In genomic region chr12:95132804-95133203, GRCm38 (mm10) we compare ENCODE assay signal across 28 mouse cellular contexts.
A peak's percentile ranks its signal among the peaks of the same experiment; 100 is the strongest.
DNase-seq lines count a peak whose midpoint lies in the region; ATAC-seq and TF ChIP-seq lines count a peak whose summit lies in the region.
"Had no signal": no experiment of that assay in that cellular context is flagged by ENCODE, and none has a peak within 500 bp of the region (broad histone marks: within the 10 kb centered on the region; RNA-seq: fewer than 3 reads in every experiment).

No protein-coding gene starts in this region.

- 39% methylated on average over 1 of the region's 1 CpGs for WGBS in kidney, embryonic 16.5 days
- 61% methylated on average over 1 of the region's 1 CpGs for WGBS in lung, postnatal 0 days

- H3K36me3 ChIP-seq in kidney, embryonic 16.5 days (ENCODE audit: insufficient read depth, low read length), result no peaks in the 10 kb centered on the region
- no peaks in the 10 kb centered on the region for H3K36me3 ChIP-seq in lung, postnatal 0 days (ENCODE audit: insufficient read depth, low read length)
- H3K36me3 ChIP-seq: embryonic facial prominence, embryonic 13.5 days; forebrain, embryonic 15.5 days; G1E; hindbrain, embryonic 12.5 days had no signal

- H3K9ac ChIP-seq in kidney, embryonic 16.5 days (replicated peaks; ENCODE audit: low read length), result no peak overlapping the region
- no peak overlapping the region for H3K9ac ChIP-seq in lung, postnatal 0 days (replicated peaks; ENCODE audit: low read depth)
- H3K9ac ChIP-seq: embryonic facial prominence, embryonic 13.5 days; forebrain, embryonic 15.5 days; hindbrain, embryonic 12.5 days; liver, postnatal 0 days had no signal

- TF ChIP-seq CTCF in lung, postnatal 0 days (IDR thresholded peaks at IDR 0.05), result no peak
- no peak for TF ChIP-seq CTCF in brain, embryonic 14.5 days (IDR thresholded peaks at IDR 0.05; ENCODE audit: borderline replicate concordance, extremely low read depth, insufficient read depth, insufficient read length)

- no peaks in the 10 kb centered on the region for H3K27me3 ChIP-seq in kidney, embryonic 16.5 days (ENCODE audit: insufficient read depth, low read length)
- H3K27me3 ChIP-seq in lung, postnatal 0 days (replicated peaks; ENCODE audit: insufficient read depth, low read length), result no peaks in the 10 kb centered on the region
- H3K27me3 ChIP-seq: CH12.LX; embryonic facial prominence, embryonic 13.5 days; forebrain, embryonic 15.5 days; hindbrain, embryonic 12.5 days; megakaryocyte, embryonic 14.5 days; Patski had no signal

- no peak for TF ChIP-seq EP300 in lung, postnatal 0 days (IDR thresholded peaks at IDR 0.05)

- no peak for TF ChIP-seq POLR2A in brain, embryonic 14.5 days (IDR thresholded peaks at IDR 0.05; ENCODE audit: borderline replicate concordance, extremely low read depth, insufficient read depth, insufficient read length, poor library complexity, severe bottlenecking)

- no peak overlapping the region for H3K4me3 ChIP-seq in kidney, embryonic 16.5 days (ENCODE audit: low read length)
- no peak overlapping the region for H3K4me3 ChIP-seq in lung, postnatal 0 days (ENCODE audit: low read depth, low read length)
- H3K4me3 ChIP-seq: embryonic facial prominence, embryonic 13.5 days; erythroblast, embryonic 14.5 days; forebrain, embryonic 15.5 days; hindbrain, embryonic 12.5 days; megakaryocyte, embryonic 14.5 days; myocyte had no signal

- no peak for DNase-seq in kidney, adult 9 months
- peak; percentile 6 for DNase-seq in lung, postnatal 0 days (ENCODE audit: low spot score)
- no peak for DNase-seq in lung, postnatal 36 days
- peak; percentile 52 for DNase-seq in brain, embryonic 14.5 days (ENCODE audit: low read depth)
- DNase-seq in mesoderm, embryonic 11.5 days (ENCODE audit: low read depth, low spot score), result peak; percentile 15
- no peak for DNase-seq in gastrocnemius, postnatal 10 days
- DNase-seq: adrenal gland, postnatal 36 days; B cell, adult 2 months; cerebellum, adult 11-12 months; cerebellum, postnatal 36 days; embryo, embryonic 11 days; left cerebral cortex, postnatal 4 days; liver, postnatal 0 days; lung, postnatal 14 days; midbrain, embryonic 14.5 days; thymus, postnatal 25 days had no signal

- no peak overlapping the region for H3K4me2 ChIP-seq in kidney, embryonic 16.5 days (replicated peaks; ENCODE audit: low read depth, low read length)
- no peak overlapping the region for H3K4me2 ChIP-seq in lung, postnatal 0 days (replicated peaks; ENCODE audit: low read depth, low read length)
- H3K4me2 ChIP-seq: embryonic facial prominence, embryonic 13.5 days; forebrain, embryonic 15.5 days; hindbrain, embryonic 12.5 days; liver, embryonic 11.5 days had no signal

- H3K4me1 ChIP-seq in kidney, embryonic 16.5 days (ENCODE audit: insufficient read depth, low read length), result peaks cover 9% of the 10 kb centered on the region; the same call in 1 of the 2 replicates
- H3K4me1 ChIP-seq in lung, postnatal 0 days (ENCODE audit: insufficient read depth, low read depth, low read length), result no peaks in the 10 kb centered on the region
- H3K4me1 ChIP-seq: forebrain, embryonic 15.5 days; hindbrain, embryonic 12.5 days; megakaryocyte, embryonic 14.5 days had no signal

- peak; percentile 65; the same call in 1 of the 2 replicates for ATAC-seq in kidney, embryonic 16.5 days (ENCODE audit: low FRiP score, low TSS enrichment)
- no peak for ATAC-seq in lung, postnatal 0 days
- ATAC-seq: forebrain, embryonic 15.5 days; intestine, postnatal 0 days; liver, postnatal 0 days; Patski had no signal

- H3K27ac ChIP-seq in kidney, embryonic 16.5 days (ENCODE audit: low read length), result no peak overlapping the region
- no peak overlapping the region for H3K27ac ChIP-seq in lung, postnatal 0 days (ENCODE audit: low read length)
- H3K27ac ChIP-seq: embryonic facial prominence, embryonic 13.5 days; forebrain, embryonic 15.5 days; hindbrain, embryonic 12.5 days had no signal

- H3K9me3 ChIP-seq in kidney, embryonic 16.5 days (ENCODE audit: low read length), result no peaks in the 10 kb centered on the region
- no peaks in the 10 kb centered on the region for H3K9me3 ChIP-seq in lung, postnatal 0 days (ENCODE audit: low read length)
- H3K9me3 ChIP-seq: embryonic facial prominence, embryonic 13.5 days; forebrain, embryonic 15.5 days; hindbrain, embryonic 12.5 days had no signal

Comparison
In these comparisons a context has a peak if more than half of its experiments do, and no peak if none do; other contexts are left out.
1. DNase-seq: peak in lung, postnatal 0 days (single experiment), brain, embryonic 14.5 days (single experiment) and mesoderm, embryonic 11.5 days (single experiment); none in kidney, adult 9 months (single experiment), lung, postnatal 36 days (single experiment) and gastrocnemius, postnatal 10 days (single experiment).